Mouse (Mus musculus) lung, adult 2 months (tissue): ENCODE results near the gene Camk2d.

Experiments used
- CTCF ChIP-seq: fragments of 200-500 bp; IDR thresholded peaks from 2 replicates; pipeline ENCODE4 v1.5.1; 2011; ENCODE audit warnings: mild to moderate bottlenecking, low read length, control low read depth; ENCODE audit not compliant: insufficient read depth
- POLR2A ChIP-seq: fragments of 200-500 bp; IDR thresholded peaks from 2 replicates; pipeline ENCODE4 v1.6.1; 2011; ENCODE audit warnings: low read depth, mild to moderate bottlenecking, control low read depth, low read length, borderline replicate concordance; ENCODE audit errors: extremely low read depth

- TF ChIP-seq CTCF (no peak), POLR2A (no peak)
Measured at GRCm38 (mm10) chr3:126699740-126700139, 103.6 kb downstream of the Camk2d start.
